Mouse (Mus musculus) gastrocnemius, postnatal 4 days (tissue): ENCODE results near the gene Rere. TPM values are rescaled to one million over a fixed set of nuclear protein-coding genes. Genes with fewer than 3 reads are reported as not detected.

Experiments used
- DNase-seq, 2 experiments: peaks; one replicate each; pipeline ENCODE4 v3.0.0; 2021 to 2022; ENCODE audit warnings: low spot score in 2 of 2, mixed read lengths in 2 of 2
- total RNA-seq, 2 experiments: library from RNA; stranded (reverse); gene quantifications; 2 replicates each; pipeline ENCODE4 v1.2.3; 2021

Gene Rere
- total RNA-seq, 2 experiments from 2014 or later, result 68.1 to 70.3 TPM

DNA sequence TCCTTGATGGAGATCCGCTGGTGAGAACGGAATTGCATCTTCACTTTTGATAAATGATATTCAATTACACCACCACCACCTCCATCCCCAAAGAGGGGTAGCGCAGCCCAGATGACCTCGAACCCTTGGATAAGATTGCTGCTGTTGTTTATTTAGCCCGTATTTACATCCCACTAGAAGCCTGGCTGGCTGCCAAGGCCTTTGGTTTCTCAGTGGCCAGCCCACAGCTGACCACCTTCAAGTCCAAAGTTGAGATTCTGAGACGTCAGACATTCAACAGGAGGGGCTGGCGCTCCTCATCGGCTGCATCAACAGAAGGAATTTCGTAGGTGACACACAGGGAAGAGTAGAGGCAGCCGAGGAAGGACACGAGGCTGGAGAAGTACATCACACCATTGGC, 347.8 kb downstream of the Rere start:
- DNase-seq, result no peak

DNA sequence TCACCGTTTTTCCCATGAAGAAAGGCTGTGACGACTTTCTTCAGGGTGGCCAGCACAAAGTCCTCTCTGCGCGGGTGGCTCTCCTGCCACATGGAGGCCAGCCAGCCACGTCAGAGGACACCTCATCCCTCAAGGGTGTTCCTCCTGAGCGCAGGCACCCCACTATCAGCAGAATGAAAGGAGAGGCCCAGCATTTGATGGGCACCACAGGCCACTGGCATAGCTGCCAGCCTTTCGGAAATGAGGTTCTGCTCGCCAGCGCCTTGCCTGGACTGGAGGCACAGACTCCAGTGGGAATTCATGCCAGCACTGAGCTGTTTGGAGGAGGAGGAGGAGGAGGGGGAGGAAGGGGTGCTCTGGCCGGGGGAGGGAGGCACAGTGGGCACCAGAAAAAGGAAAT, 354.1 kb downstream of the Rere start:
- no peak for DNase-seq

DNA sequence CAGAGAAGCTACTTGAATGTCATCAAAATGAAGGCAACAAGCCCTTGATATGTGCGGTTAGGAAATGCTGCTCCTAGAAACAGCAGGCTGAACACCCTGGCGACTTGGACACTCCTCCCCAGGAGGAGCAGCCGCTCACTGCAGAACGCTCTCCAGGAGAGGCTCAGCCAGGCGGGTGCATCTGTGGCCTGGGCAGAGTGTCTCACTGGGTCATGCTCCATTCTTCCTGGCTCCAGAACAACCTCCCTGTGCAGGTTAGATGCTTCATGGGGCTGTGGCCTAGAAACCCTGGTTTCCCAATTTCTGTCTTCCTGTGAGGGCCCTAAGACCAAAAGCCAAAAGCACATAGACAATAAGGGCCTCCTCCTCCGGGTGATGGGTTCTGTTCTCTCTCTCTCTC, 355.2 kb downstream of the Rere start:
- DNase-seq, result no peak

DNA sequence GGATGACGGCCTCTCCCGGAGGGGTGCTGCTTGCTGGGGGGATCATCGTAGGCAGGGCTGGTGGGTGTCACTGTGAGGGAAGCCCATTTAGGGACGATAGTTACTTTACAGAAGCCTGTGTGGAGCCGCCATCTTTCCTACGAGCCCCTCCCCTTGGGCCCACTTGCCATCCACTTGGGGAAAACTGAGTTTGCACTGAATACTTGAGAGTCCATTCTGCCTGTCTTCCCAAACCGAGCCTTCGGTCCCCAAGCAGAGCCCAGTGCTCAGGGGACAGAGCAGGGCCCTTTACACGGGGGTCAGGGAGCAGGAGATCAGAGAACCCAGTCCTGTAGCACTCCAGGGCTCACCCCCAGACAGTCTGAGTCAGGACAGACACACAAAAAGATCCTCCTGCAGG, 362.9 kb downstream of the Rere start:
- no peak for DNase-seq

DNA sequence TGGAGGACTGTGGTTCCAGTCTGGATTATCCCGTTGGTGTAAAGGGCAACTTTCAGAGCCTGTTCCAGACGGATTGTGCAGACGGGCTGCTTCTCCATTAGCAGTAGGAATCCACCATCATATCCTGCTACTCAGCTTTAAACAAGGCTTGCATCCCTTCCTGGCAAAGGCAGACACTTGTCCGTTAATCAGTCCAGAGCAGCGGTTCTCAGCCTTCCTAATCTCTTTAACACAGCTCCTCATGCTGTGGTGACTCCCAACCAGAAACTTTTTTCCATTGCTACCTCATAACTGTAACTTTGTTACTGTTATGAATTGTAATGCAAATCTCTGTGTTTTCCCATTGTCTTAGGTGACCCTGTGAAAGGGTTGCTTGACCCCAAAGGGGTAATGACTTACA, 367.9 kb downstream of the Rere start:
- no peak for DNase-seq

DNA sequence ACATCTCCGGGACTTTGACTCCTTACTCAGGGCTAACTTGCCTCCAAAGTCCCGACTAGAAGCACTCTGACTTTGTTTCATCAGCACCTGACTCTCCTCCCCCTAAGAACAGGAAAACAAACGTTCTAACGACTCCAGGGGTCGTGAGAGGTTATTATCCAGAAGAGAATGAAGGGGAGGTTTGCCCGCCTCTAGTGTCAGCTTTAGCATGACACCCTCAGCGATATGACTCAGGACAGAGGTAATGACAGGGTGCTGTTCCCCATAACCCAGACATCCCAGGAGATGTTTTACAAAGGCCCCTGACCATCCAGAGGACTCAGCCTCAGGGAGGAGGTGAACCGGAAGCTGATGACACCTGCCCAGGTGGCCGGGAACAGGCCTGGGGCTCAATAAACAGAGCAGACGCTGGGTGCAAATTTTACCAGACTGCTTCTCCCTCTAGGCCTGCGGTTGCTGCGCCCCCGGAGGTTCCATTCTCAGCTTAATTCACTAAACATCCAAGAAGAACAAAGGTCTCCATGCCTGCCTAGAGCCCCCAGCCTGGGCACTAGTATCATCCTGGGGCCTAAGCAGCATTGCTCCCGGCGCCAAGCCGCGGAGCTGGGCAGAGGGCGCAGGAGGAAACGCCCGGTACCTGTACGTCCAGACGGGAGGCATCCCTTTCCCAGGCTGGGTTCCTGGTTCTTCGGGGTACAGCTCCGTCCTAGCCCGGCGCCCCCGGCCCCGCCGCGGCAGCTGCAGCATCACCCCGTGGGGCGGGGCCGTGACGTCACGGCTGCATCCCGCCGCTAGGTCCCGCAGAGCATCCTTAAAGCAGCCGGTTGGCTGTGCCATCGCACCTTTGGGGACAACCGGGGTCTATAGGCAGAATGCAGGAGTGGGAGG, 370.2 kb downstream of the Rere start, which contains the start of gene Slc45a1:
Gene Slc45a1 (minus strand): TSS at position 785 of the 888 bp plus-strand sequence.
- no peak for DNase-seq

DNA sequence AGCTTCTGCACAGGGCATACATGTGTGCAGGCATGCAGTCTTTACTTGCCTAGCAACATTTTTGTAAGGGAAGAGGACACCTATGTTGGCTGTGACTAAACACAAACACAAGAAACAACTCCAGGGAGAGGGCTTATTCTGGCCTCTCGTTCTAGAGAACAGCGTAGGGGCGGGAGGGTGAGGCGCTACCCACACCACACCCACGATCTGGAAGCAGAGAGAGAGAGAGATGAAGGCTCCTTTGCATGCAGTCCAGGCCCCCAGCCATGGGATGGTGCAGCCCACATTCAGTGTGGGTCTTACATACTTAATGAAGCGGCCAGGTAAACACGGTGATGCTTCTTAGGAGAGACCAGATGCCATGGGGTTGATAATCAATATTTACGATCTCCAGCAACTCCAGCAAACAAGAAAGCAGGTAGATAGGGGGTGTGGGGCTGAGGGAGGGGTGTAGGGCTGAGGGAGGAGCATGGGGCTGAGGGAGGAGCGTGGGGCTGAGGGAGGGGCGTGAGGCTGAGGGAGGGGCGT, 371.7 kb downstream of the Rere start:
- DNase-seq, result no peak

DNA sequence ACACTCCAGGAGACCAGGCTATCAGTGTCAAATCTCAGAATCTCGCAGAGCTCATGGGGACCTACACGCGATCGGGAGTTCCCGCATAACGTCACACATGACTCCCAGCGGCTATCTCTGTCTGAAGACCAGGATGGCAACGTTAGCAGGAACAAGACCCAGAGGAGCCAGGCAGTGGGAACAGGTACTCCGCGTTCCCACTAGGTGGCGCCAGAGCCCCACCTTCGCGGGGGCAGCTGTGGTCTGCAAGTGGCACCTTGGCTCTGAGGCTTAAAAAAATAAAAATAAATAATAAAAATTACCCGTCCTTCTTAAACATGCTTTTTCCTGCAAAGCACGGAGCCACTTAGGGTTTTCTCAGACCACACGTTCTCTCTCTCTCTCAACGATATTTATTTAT, 374.5 kb downstream of the Rere start:
- DNase-seq, result peak; percentile 81 to 83

DNA sequence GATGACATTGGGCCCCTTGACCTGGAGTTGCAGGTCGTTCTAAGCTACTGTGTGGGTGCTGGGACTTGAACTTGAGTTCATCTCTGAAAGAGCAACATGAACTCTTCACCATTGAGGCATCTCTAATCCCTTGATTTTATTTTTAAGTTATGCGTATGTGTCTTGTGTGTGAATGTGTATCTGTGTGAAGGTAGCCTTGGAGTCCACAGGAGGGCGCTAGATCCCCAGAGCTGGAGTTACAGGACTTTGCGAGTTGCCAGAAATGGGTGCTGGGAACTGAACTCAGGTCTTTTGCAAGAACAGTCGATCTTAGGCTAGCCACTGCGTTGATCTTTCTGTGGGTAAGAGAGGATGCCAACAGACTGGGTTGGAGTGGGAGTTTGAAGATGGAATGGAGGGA, 375.1 kb downstream of the Rere start:
- DNase-seq, result no peak

DNA sequence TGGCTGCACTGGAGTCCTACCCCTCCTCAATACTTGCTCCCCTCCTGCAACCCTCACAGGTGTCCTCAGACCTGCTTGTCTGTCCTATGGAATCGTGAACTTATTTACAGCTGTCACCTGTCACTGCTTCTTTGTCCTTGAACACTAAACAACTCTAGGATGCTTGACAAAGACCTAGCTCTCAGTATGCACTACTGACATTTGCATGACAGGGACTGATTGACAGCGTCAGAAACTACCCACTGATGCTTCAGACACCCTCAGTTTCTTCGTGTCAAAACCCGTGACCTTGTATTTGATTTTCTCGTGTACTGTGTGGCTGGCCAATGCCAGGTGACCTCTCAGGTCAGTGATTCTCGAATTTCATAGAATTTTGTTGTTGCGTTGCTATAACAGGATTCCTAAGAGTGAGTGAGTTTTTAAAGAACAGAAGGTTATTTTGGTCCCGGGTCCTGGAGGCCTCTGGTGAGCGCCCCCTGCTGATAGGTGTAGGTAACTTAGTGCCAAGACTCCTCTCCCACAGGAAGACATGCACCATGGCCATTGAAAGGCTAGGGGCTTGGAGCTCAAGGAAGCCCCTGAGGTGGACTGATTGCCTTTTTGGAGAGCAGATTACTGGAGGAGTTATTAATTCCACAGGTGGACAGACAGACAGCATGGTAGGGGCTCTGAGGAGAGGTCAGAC, 378.6 kb downstream of the Rere start:
- DNase-seq, result no peak

DNA sequence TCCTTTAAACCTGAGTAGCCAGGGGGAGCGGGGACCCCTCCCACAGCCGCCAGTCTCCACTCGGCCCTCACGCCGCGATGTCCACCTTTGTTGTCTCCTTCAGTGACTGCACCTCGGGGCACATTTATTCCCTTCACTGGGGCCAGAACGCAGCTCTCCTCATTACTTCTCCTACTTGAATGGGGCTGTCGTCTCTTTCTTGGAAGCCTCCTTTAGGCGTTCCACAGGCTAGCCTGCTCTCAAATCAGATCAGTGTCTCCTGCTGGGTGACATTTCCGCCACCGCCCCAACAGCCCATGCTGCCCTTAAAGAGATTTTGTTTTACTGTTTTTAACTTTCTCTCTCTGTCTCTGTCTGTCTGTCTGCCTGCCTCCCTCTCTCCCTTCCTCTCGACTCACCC, 380.4 kb downstream of the Rere start:
- DNase-seq, result no peak

DNA sequence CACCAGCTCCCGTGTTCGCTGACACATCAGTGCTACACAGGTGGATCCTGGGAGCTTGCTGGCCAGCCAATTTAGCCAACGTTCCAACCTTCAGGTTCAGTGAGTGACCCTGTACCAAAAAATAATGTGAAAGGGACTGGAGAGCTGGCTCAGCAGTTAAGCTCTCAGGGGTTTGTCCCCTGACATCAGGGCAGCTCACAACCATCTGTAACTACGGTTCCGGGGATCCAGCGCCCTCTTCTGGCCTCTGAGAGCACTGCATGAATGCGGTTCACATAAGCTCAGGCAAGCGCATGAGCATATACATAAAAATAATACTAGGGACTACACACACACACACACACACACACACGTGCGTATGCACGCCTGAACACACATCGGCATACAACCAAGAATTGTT, 381.7 kb downstream of the Rere start:
- DNase-seq, result peak in 1 of 2 experiments; percentile 33

DNA sequence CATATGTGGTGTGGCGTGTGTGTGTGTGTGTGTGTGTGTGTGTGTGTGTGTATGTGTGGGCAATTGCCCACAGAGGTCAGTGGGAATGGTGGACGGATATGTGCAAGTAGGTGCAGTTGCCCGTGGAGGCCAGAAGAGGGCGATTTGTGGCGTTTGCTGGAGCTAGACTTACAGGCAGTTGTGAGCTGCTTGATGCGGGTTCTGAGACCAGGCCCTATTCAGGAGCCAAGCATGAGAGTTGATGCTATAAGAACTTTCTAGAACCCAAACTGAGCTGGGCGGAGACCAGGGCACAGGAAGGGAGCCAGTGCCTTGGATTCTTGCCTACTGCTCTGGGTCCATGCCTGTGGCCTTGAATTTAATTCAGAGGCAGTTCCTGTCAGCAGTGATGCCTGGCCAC, 383.3 kb downstream of the Rere start:
- DNase-seq, result no peak

DNA sequence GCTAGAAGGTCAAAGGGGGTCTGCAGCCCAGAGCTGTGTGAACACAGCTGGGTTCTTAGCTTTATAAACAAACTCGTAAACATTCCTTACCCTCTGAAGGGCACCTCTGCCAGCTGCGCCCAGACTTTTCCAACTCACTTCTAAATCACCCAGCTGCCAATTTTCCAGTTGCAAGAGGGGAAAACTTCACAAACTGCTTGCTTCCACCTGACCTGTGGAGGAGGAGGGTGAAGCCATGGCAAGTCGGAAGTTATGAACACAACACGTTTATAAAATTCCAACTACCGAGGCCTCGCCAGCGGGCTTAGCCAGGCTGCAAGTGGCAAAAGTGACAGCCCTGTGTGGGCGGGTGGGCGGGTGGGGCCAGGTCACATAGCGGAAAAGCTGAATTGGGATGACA, 384.4 kb downstream of the Rere start:
- no peak for DNase-seq

Other genes starting within 250 kb of the Rere start
- 10 to 100 TPM; 19.6 to 20.1 TPM for gene Gpr157, start 194.3 kb upstream of the Rere start, total RNA-seq
- gene Slc2a5, start 162.4 kb upstream of the Rere start, total RNA-seq, result 1 to 10 TPM; 4.1 to 5.3 TPM
- not detected for gene Slc2a7, start 132.7 kb upstream of the Rere start, total RNA-seq
- gene Car6, start 80.3 kb upstream of the Rere start, total RNA-seq, result under 1 TPM in 1 of 2 experiments, not detected in 1; 0.27 TPM
- 100 to 1,000 TPM; 479 to 529 TPM for gene Eno1, start 44.9 kb upstream of the Rere start, total RNA-seq